Mouse (Mus musculus): ENCODE data around the gene Zfp365.

The Zfp365 gene

DNA sequence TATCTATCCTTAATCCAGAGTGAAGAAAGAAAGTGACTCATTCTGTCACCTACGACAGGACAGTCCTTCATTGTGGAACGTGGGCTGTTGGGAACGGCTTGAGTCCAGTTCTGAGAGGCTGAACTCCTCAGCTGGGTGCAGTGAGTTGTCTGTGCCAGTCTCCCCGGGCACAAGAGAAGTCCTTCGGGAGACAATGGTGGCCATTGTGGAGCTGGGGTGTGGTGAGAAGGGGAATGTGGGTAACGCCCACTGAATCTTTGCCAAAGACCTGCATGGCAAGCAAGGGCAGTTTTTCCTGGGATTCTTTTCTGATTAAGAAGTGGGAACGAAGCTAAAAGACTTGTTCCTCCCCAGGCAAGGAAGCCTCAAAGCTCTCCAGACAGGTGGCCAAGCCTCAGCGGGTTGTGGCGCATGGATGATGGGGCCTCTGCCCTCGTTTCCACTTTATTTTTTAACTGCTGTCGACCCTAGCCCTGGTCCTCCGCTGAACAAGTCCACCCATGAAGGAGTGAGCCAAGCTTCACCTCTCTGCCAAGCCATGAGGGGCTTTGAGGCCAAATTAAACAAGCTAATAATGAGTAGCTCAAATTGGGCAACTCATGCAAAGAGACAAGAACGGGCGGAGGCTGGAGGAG is 66.3 kb downstream of the Zfp365 start:
- no peak for DNase-seq (ENCODE audit: low read depth, low spot score)

DNA sequence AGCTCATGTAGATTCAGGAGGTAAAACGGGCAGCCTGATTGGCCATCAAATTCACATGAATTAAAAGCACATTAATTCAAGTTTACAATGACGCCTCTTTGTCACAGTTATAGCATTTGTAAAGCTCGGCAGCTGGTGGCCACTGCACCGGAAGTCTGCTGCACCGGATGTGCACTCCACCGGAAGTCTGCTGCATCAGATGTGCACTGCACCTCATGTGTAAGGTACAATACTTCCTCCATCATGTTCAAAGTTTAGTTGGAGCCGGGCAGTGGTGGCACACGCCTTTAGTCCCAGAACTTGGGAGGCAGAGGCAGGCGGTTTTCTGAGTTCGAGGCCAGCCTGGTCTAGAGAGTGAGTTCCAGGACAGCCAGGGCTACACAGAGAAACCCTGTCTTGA is 70.9 kb downstream of the Zfp365 start:
- no peak for DNase-seq (ENCODE audit: low read depth, low spot score)

GRCm38 (mm10) chr10:67840735-67841134 is 71.7 kb downstream of the Zfp365 start:
- no peak for DNase-seq (ENCODE audit: low read depth, low spot score)

DNA sequence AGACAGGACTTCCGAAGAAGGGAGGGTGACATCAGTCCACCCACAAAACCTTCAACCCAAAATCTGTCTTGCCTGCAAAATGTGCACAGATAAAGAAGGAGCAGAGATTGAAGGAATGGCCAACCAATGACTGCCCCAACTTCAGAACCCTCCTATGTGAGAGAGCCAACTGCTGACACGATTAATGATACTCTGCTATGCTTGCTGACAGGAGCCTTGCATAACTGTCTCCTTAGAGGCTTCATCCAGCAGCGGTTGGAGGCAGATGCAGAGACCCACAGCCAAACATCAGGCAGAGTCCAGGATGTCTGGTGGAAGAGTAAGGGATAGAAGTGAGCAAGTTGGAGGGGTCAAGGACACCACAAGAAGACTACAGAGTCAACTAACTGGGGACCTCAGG is 73.3 kb downstream of the Zfp365 start:
- no peak for DNase-seq (ENCODE audit: low read depth, low spot score)

- no peak for DNase-seq (ENCODE audit: low read depth, low spot score)
Measured at GRCm38 (mm10) chr10:67836426-67836825, 76.0 kb downstream of the Zfp365 start.
